Mouse (Mus musculus) C2C12 (cell line): ENCODE measurements around the gene Fam114a1. TPM values are rescaled to one million over a fixed set of nuclear protein-coding genes. Genes with fewer than 3 reads are reported as not detected.

Source experiments
- H3K27me3 ChIP-seq: one replicate; pipeline ENCODE4 v1.6.1; 2011; ENCODE audit not compliant: control insufficient read depth, insufficient read depth, insufficient read length
- H3K36me3 ChIP-seq: one replicate; pipeline ENCODE4 v1.6.1; 2011; ENCODE audit not compliant: control insufficient read depth, insufficient read depth
- H3K4me3 ChIP-seq: one replicate; pipeline ENCODE4 v1.5.1; 2011; ENCODE audit warnings: mild to moderate bottlenecking, control low read depth; ENCODE audit not compliant: poor library complexity, insufficient read depth, severe bottlenecking
- H3K79me2 ChIP-seq: one replicate; pipeline ENCODE4 v1.6.1; 2011; ENCODE audit not compliant: control insufficient read depth, insufficient read depth
- H3K79me3 ChIP-seq: one replicate; pipeline ENCODE4 v1.6.1; 2011; ENCODE audit warnings: low read depth, control low read depth
- H3ac ChIP-seq: one replicate; pipeline ENCODE3; 2011; ENCODE audit warnings: low read depth; ENCODE audit not compliant: control insufficient read depth, insufficient read length
- CEBPB ChIP-seq: IDR thresholded peaks from one replicate; pipeline ENCODE4 v1.6.1; 2011; ENCODE audit warnings: low read depth, mild to moderate bottlenecking, control low read depth, moderate library complexity
- CTCF ChIP-seq: IDR thresholded peaks from one replicate; pipeline ENCODE4 v1.5.1; 2011; ENCODE audit not compliant: control insufficient read depth, insufficient read depth, insufficient read length
- FOSL1 ChIP-seq: IDR thresholded peaks from one replicate; pipeline ENCODE4 v1.8.0; 2011; ENCODE audit warnings: mild to moderate bottlenecking, low read length; ENCODE audit not compliant: poor library complexity, insufficient read depth, severe bottlenecking
- MAX ChIP-seq: IDR thresholded peaks from one replicate; pipeline ENCODE4 v1.6.1; 2011; ENCODE audit warnings: mild to moderate bottlenecking, control low read depth
- MYOD1 ChIP-seq: IDR thresholded peaks from one replicate; pipeline ENCODE4 v1.6.1; 2011; ENCODE audit warnings: low read depth; ENCODE audit not compliant: control insufficient read depth, insufficient read length
- MYOG ChIP-seq: IDR thresholded peaks from one replicate; pipeline ENCODE4 v1.6.1; 2011; ENCODE audit not compliant: control insufficient read depth, insufficient read length; ENCODE audit errors: extremely low read depth
- USF1 ChIP-seq: IDR thresholded peaks from one replicate; pipeline ENCODE4 v1.6.1; 2011; ENCODE audit warnings: low read depth, mild to moderate bottlenecking, control low read depth, moderate library complexity
- polyA plus RNA-seq: library from polyadenylated mRNA; unstranded; fragments of >200 nt; fragmentation: generic; extraction: Trizol; gene quantifications from one replicate; pipeline ENCODE4 v1.2.1, GENCODE M21; 2012; ENCODE audit warnings: missing spikeins

The Fam114a1 gene
- polyA plus RNA-seq, 1 experiment: 14.0 TPM

- Histone ChIP-seq H3K4me3 (no peak overlapping the region), H3K79me3 (no peaks in the 10 kb centered on the region), H3ac (no peak overlapping the region), H3K79me2 (no peaks in the 10 kb centered on the region), H3K27me3 (no peaks in the 10 kb centered on the region), H3K36me3 (peaks cover 8% of the 10 kb centered on the region)
- peak; percentile 43 for TF ChIP-seq USF1
- no peak for TF ChIP-seq CEBPB
- peak; percentile 57 for TF ChIP-seq MYOD1
Measured at GRCm38 (mm10) chr5:64992540-64992939, 22.7 kb downstream of the Fam114a1 start.

GRCm38 (mm10) chr5:64995408-64995807 is 25.5 kb downstream of the Fam114a1 start:
- peaks cover 8% of the 10 kb centered on the region for H3K36me3 ChIP-seq
- no peaks in the 10 kb centered on the region for H3K27me3 ChIP-seq
- H3K4me3 ChIP-seq: no peak overlapping the region
- no peaks in the 10 kb centered on the region for H3K79me2 ChIP-seq
- H3K79me3 ChIP-seq: no peaks in the 10 kb centered on the region
- TF ChIP-seq MYOG: no peak
- no peak for TF ChIP-seq USF1
- no peak for TF ChIP-seq MYOD1
- no peak for TF ChIP-seq CEBPB
- no peak for TF ChIP-seq FOSL1
- H3ac ChIP-seq: no peak overlapping the region

- Histone ChIP-seq H3K27me3 (no peaks in the 10 kb centered on the region), H3ac (no peak overlapping the region), H3K79me3 (no peaks in the 10 kb centered on the region), H3K79me2 (no peaks in the 10 kb centered on the region), H3K4me3 (no peak overlapping the region), H3K36me3 (no peaks in the 10 kb centered on the region)
- TF ChIP-seq MYOG (no peak), FOSL1 (no peak), CTCF (no peak), CEBPB (no peak), MYOD1 (no peak), MAX (no peak), USF1 (no peak)
Measured at GRCm38 (mm10) chr5:65002940-65003824, 33.3 kb downstream of the Fam114a1 start.

- no peak overlapping the region for H3ac ChIP-seq
- H3K79me2 ChIP-seq: no peaks in the 10 kb centered on the region
- H3K79me3 ChIP-seq: no peaks in the 10 kb centered on the region
- H3K4me3 ChIP-seq: no peak overlapping the region
- TF ChIP-seq USF1 (no peak), MYOG (no peak), CTCF (no peak), MAX (no peak), MYOD1 (no peak), CEBPB (no peak), FOSL1 (no peak)
- no peaks in the 10 kb centered on the region for H3K27me3 ChIP-seq
- H3K36me3 ChIP-seq: peaks cover 2% of the 10 kb centered on the region
Measured at GRCm38 (mm10) chr5:65003946-65004535, 34.2 kb downstream of the Fam114a1 start.

- no peaks in the 10 kb centered on the region for H3K79me2 ChIP-seq
- H3K36me3 ChIP-seq: peaks cover 11% of the 10 kb centered on the region
- H3K27me3 ChIP-seq: no peaks in the 10 kb centered on the region
- H3ac ChIP-seq: no peak overlapping the region
- no peaks in the 10 kb centered on the region for H3K79me3 ChIP-seq
- no peak overlapping the region for H3K4me3 ChIP-seq
- no peak for TF ChIP-seq MYOG
- TF ChIP-seq FOSL1: no peak
- TF ChIP-seq USF1: no peak
- no peak for TF ChIP-seq CEBPB
- no peak for TF ChIP-seq CTCF
- TF ChIP-seq MAX: no peak
- TF ChIP-seq MYOD1: no peak
Measured at GRCm38 (mm10) chr5:65005251-65005650, 35.4 kb downstream of the Fam114a1 start.

- Histone ChIP-seq H3ac (no peak overlapping the region), H3K27me3 (no peaks in the 10 kb centered on the region), H3K4me3 (no peak overlapping the region), H3K79me3 (no peaks in the 10 kb centered on the region), H3K79me2 (no peaks in the 10 kb centered on the region), H3K36me3 (peaks cover 17% of the 10 kb centered on the region)
- no peak for TF ChIP-seq CEBPB
- no peak for TF ChIP-seq CTCF
- no peak for TF ChIP-seq USF1
- TF ChIP-seq MAX: no peak
- TF ChIP-seq FOSL1: no peak
- TF ChIP-seq MYOD1: no peak
- TF ChIP-seq MYOG: no peak
Measured at GRCm38 (mm10) chr5:65006011-65006491, 36.2 kb downstream of the Fam114a1 start.
